Mouse (Mus musculus): ENCODE results near the gene Fancc.

DNA sequence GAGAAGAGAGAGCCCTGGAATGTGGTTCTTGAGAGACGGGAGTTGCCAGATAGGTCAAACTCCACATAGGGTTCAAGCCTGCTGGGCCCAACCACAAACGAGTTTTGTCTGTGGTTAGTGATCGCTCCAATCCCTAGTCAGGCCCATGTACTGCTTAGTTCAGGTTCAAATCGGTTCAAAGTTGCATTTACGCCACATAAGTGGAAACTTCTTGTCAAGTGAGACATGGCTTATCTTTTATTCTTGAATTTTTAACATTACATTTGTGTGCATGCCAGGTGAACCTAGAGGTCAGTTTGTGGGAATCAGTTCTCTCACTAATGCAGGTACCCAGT lies 65.3 kb downstream of the Fancc start:
- TF ChIP-seq POLR2A (IDR thresholded peaks at IDR 0.05; ENCODE audit: control insufficient read depth, low read depth, low read length) (no peak), CTCF (IDR thresholded peaks at IDR 0.05; ENCODE audit: control insufficient read depth, insufficient read depth, insufficient replicate concordance, low read depth, low read length) (no peak)

Data from testis, adult 2 months (tissue).